Mouse (Mus musculus) forebrain, embryonic 14.5 days (tissue): ENCODE measurements around the gene Nup43. TPM values are rescaled to one million over a fixed set of nuclear protein-coding genes. Genes with fewer than 3 reads are reported as not detected.
"Not testable (repeated sequence)": the region's sequence is repeated elsewhere in the genome, so short reads cannot be mapped to it uniquely, and the experiment has no call there.

ENCODE experiments used
- ATAC-seq: fragments of 200-750 bp; cut with Nextera tagmentation; 2 replicates; pipeline ENCODE4 v1.8.0; 2017; ENCODE audit warnings: mild to moderate bottlenecking, moderate library complexity
- DNase-seq: peaks from one replicate; pipeline ENCODE4 v3.0.0-alpha.2; 2015; ENCODE audit warnings: low spot score
- H3K27ac ChIP-seq: fragments of 300-500 bp; sonication (generic); 2 replicates; pipeline ENCODE4 v1.5.1; 2014; ENCODE audit warnings: low read depth, mild to moderate bottlenecking, control low read depth, low read length, moderate library complexity
- H3K27me3 ChIP-seq: fragments of 300-500 bp; sonication (generic); replicated peaks from 2 replicates; pipeline ENCODE4 v1.6.1; 2014; ENCODE audit warnings: low read length, control low read depth, mixed read lengths; ENCODE audit not compliant: control insufficient read depth, insufficient read depth
- H3K36me3 ChIP-seq: fragments of 300-500 bp; sonication (generic); 2 replicates; pipeline ENCODE4 v1.6.1; 2014; ENCODE audit warnings: low read length, control low read depth; ENCODE audit not compliant: control insufficient read depth, insufficient read depth
- H3K4me1 ChIP-seq: fragments of 300-500 bp; sonication (generic); 2 replicates; pipeline ENCODE4 v1.6.1; 2014; ENCODE audit warnings: antibody characterized with exemption, low read length, control low read depth; ENCODE audit not compliant: control insufficient read depth, insufficient read depth
- H3K4me2 ChIP-seq: fragments of 300-500 bp; sonication (generic); 2 replicates; pipeline ENCODE4 v1.6.1; 2014; ENCODE audit warnings: mild to moderate bottlenecking, control low read depth, low read length
- H3K4me3 ChIP-seq: fragments of 300-500 bp; sonication (generic); 2 replicates; pipeline ENCODE4 v1.5.1; 2014; ENCODE audit warnings: low read depth, low read length, control low read depth
- H3K9ac ChIP-seq: fragments of 300-500 bp; sonication (generic); 2 replicates; pipeline ENCODE4 v1.6.1; 2014; ENCODE audit warnings: mild to moderate bottlenecking, low read length, control low read depth, moderate library complexity
- H3K9me3 ChIP-seq: fragments of 300-500 bp; sonication (generic); replicated peaks from 2 replicates; pipeline ENCODE4 v1.6.1; 2016; ENCODE audit warnings: low read length, control low read depth, mixed read lengths; ENCODE audit not compliant: control insufficient read depth
- WGBS: fragments of 180-500 bp; shearing (Covaris S2); extraction: QIAGEN DNeasy Blood & Tissue Kit; methylation state at CpG from one replicate; pipeline ENCODE4 v1.1.7; 2014; 5-methylcytosine and 5-hydroxymethylcytosine counted together
- polyA plus RNA-seq: library from polyadenylated mRNA; unstranded; fragments of >200 nt; fragmentation: Nextera tagmentation; extraction: Ambion mirVana; gene quantifications from 2 replicates; pipeline ENCODE4 v1.2.1, GENCODE M21; 2014

Nup43 gene
- 43.2 and 46.7 TPM in 2 replicates for polyA plus RNA-seq

GRCm38 (mm10) chr10:7667342-7667802 lies at the start of gene Nup43:
Nup43 (plus strand) TSS chr10:7667503.
- peaks cover 10% of the 10 kb centered on the region for H3K4me1 ChIP-seq
- peak within 1 kb of the TSS; percentile 75 for H3K9ac ChIP-seq
- no peaks in the 10 kb centered on the region for H3K9me3 ChIP-seq
- peak within 1 kb of the TSS; percentile 73 for H3K4me3 ChIP-seq
- peak within 1 kb of the TSS; percentile 50; the same call in 1 of the 2 replicates for H3K27ac ChIP-seq
- under 1% methylated on average over 24 of the region's 24 CpGs for WGBS
- peak within 1 kb of the TSS; percentile 82 for H3K4me2 ChIP-seq
- peaks cover 19% of the 10 kb centered on the region for H3K36me3 ChIP-seq
- ATAC-seq = peak; percentile 81
- DNase-seq = peak; percentile 96
- no peaks in the 10 kb centered on the region for H3K27me3 ChIP-seq

DNA sequence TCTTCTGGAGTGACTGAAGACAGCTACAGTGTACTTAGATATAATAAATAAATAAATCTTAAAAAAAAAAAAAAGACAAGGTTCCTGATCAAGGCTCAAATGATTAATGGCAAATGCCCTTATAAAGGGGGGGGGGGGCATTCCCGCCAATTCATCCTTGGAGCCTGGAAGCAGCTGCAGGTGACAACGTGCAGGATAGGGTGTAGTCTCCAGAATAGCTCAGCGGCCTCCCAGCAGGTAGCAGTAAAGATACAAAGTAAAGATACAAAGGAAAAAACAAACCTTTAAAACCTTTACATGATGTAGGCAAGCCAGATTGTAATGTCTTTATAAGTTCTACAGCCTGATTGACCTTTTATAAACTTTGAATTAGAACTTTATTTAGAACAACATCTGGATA lies 49.7 kb upstream of the Nup43 start:
- H3K4me3 ChIP-seq, ATAC-seq, DNase-seq, H3K27me3 ChIP-seq, H3K36me3 ChIP-seq, H3K4me2 ChIP-seq, H3K4me1 ChIP-seq, H3K9ac ChIP-seq, H3K27ac ChIP-seq, H3K9me3 ChIP-seq: not testable (repeated sequence)
- 47% methylated on average over 3 of the region's 3 CpGs for WGBS

DNA sequence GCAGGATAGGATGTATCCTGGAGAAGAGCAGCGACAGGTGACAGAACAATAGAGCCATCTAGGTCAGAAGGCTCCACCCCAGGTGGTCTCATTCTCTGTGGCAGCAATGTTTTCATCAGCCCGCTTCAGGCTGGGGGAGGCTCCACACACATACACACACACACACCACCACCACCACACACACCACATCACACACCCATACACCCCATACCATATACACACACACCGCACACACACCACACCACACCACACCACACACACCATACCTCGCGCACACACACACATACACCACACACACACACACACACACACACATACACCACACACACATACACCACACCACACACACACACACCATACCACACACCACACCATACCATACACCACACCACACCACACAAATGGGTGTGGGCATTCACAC lies 47.5 kb upstream of the Nup43 start:
- DNase-seq = no peak
- Histone ChIP-seq H3K9me3 (peaks cover 2% of the 10 kb centered on the region), H3K4me2 (no peak overlapping the region), H3K4me3 (no peak overlapping the region), H3K27ac (no peak overlapping the region), H3K36me3 (peaks cover 9% of the 10 kb centered on the region; the same call in 1 of the 2 replicates), H3K4me1 (no peaks in the 10 kb centered on the region), H3K27me3 (no peaks in the 10 kb centered on the region), H3K9ac (no peak overlapping the region)
- WGBS = 73% methylated on average over 5 of the region's 5 CpGs
- ATAC-seq = no peak

DNA sequence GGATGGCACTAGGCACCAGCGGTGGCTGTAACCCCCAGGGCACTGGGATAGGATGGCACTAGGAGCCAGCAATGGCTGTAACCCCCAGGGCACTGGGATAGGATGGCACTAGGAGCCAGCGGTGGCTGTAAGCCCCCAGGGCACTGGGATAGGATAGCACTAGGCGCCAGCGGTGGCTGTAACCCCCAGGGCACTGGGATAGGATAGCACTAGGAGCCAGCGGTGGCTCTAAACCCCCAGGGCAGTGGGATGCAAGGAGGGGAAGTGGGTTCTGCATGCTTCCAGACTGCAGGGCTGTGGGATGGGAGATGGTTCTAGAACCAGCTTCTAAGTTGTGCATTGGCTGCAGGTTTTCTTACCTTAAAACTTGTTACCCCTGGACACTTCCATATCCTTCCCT lies 46.6 kb upstream of the Nup43 start:
- no peak for ATAC-seq
- Histone ChIP-seq H3K36me3 (peaks cover 9% of the 10 kb centered on the region; the same call in 1 of the 2 replicates), H3K4me3 (no peak overlapping the region), H3K27me3 (no peaks in the 10 kb centered on the region), H3K4me2 (no peak overlapping the region), H3K4me1 (no peaks in the 10 kb centered on the region), H3K9me3 (no peaks in the 10 kb centered on the region), H3K27ac (no peak overlapping the region), H3K9ac (no peak overlapping the region)
- WGBS = 60% methylated on average over 5 of the region's 5 CpGs
- DNase-seq = no peak

GRCm38 (mm10) chr10:7622378-7622777 lies 44.9 kb upstream of the Nup43 start:
- no peak for ATAC-seq
- Histone ChIP-seq H3K9ac (no peak overlapping the region), H3K36me3 (peaks cover 9% of the 10 kb centered on the region; the same call in 1 of the 2 replicates), H3K4me2 (no peak overlapping the region), H3K9me3 (no peaks in the 10 kb centered on the region), H3K27ac (no peak overlapping the region), H3K27me3 (no peaks in the 10 kb centered on the region), H3K4me3 (no peak overlapping the region), H3K4me1 (no peaks in the 10 kb centered on the region)
- DNase-seq = no peak
- 94% methylated on average over 3 of the region's 3 CpGs for WGBS

DNA sequence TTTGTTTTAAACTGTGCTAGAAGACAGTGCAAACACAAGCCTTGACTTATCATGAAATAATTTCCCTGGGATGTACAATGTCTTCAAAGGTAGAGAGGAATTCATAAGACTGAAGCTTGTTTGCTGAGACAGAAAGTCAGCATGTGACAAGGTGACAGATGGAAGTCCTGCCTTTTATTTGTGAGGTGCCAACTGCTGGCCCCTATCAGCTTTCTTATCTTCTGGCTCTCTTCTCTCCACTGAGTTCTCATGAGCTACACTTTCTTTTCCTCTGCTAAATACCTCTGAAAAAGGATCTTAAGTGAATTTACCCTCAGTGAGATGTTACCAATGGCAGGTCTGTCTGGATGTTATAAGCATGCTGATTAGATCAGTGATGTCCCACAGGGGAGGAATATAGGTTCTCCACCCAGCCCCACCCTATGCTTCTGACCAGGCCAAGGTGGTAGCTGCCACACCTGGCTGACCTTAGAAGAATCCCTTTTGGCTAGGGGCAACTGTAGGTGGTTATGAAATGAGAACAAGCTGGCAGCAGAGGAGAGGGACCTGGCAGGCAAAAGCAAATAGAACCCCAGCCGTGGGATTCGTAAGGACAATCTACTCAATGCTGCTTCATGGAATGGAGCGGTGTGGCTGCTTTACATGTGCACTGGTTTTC lies 43.3 kb upstream of the Nup43 start:
- DNase-seq = no peak
- H3K27me3 ChIP-seq = no peaks in the 10 kb centered on the region
- no peaks in the 10 kb centered on the region for H3K4me1 ChIP-seq
- no peak overlapping the region for H3K4me3 ChIP-seq
- H3K9me3 ChIP-seq = no peaks in the 10 kb centered on the region
- no peak overlapping the region for H3K4me2 ChIP-seq
- no peak for ATAC-seq
- H3K9ac ChIP-seq = no peak overlapping the region
- no peak overlapping the region for H3K27ac ChIP-seq
- H3K36me3 ChIP-seq = peaks cover 20% of the 10 kb centered on the region
- 91% methylated on average over 3 of the region's 3 CpGs for WGBS

- no peaks in the 10 kb centered on the region for H3K27me3 ChIP-seq
- peaks cover 46% of the 10 kb centered on the region for H3K36me3 ChIP-seq
- no peak for DNase-seq
- no peak overlapping the region for H3K4me2 ChIP-seq
- WGBS = 94% methylated on average over 4 of the region's 4 CpGs
- no peaks in the 10 kb centered on the region for H3K9me3 ChIP-seq
- H3K9ac ChIP-seq = no peak overlapping the region
- H3K27ac ChIP-seq = no peak overlapping the region
- H3K4me3 ChIP-seq = no peak overlapping the region
- H3K4me1 ChIP-seq = no peaks in the 10 kb centered on the region
- ATAC-seq = no peak
Measured at GRCm38 (mm10) chr10:7629092-7629491, 38.2 kb upstream of the Nup43 start.

GRCm38 (mm10) chr10:7630286-7630685 lies 37.0 kb upstream of the Nup43 start:
- 96% methylated on average over 5 of the region's 5 CpGs for WGBS

DNA sequence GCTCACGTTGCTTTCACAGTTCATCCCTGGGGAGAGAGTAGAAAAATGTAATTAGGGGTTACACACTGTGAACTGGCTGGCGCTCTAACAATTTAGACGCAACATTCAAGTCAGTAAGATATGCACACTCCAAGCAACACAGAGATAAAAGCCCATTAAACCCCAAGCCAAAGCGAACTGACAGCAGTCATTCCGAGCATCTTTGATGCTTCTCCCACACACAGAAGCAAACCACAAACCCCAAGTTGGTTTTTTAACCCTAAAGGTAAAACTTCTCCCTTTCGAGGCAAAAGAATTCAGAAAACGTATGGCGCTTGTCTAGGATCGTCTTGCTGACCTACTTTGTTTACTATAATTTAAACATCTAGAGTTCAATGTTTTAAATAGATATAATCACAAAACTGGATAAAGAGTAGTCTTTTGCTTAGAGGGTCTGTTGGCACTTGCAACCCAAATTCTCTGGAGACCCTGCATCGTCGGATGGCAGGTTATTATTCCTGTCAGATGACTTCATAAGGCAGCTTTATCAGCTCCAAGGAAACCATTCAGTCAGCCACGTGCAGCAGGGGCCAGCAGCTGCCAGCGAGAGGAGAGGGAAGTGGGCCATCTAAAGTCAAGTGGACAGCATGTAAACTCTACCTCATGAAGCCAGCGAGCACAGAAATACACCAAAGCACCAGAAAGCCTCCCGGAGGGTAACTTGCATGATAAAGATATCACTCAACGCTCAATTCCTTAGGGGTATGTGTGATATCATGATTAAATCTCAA lies 36.2 kb upstream of the Nup43 start:
- peaks cover 42% of the 10 kb centered on the region for H3K36me3 ChIP-seq
- no peak for DNase-seq
- H3K4me1 ChIP-seq = no peaks in the 10 kb centered on the region
- no peaks in the 10 kb centered on the region for H3K9me3 ChIP-seq
- no peak overlapping the region for H3K27ac ChIP-seq
- H3K4me2 ChIP-seq = no peak overlapping the region
- no peak for ATAC-seq
- H3K9ac ChIP-seq = no peak overlapping the region
- WGBS = 86% methylated on average over 16 of the region's 16 CpGs
- no peak overlapping the region for H3K4me3 ChIP-seq
- no peaks in the 10 kb centered on the region for H3K27me3 ChIP-seq

More at GRCm38 (mm10) chr10:7630286-7630685, 37.0 kb upstream of the Nup43 start:
- Histone ChIP-seq H3K36me3 (peaks cover 42% of the 10 kb centered on the region), H3K9me3 (no peaks in the 10 kb centered on the region), H3K4me2 (no peak overlapping the region), H3K9ac (no peak overlapping the region), H3K4me3 (no peak overlapping the region), H3K4me1 (no peaks in the 10 kb centered on the region), H3K27me3 (no peaks in the 10 kb centered on the region), H3K27ac (no peak overlapping the region)
- DNase-seq (no peak), ATAC-seq (no peak)
